Mouse (Mus musculus) leukemia stem cell, adult 10-12 weeks (primary cell): ENCODE data around the gene Myh10. TPM values are rescaled to one million over a fixed set of nuclear protein-coding genes. Genes with fewer than 3 reads are reported as not detected.

Experiments used
- polyA plus RNA-seq: library from polyadenylated mRNA; stranded (reverse); fragments of >175 nt; gene quantifications from 2 replicates; pipeline ENCODE4 v1.2.3, GENCODE M21; 2012; ENCODE audit warnings: low replicate concordance

Gene Myh10
- polyA plus RNA-seq = 30.1 and 60.1 TPM in 2 replicates

DNA sequence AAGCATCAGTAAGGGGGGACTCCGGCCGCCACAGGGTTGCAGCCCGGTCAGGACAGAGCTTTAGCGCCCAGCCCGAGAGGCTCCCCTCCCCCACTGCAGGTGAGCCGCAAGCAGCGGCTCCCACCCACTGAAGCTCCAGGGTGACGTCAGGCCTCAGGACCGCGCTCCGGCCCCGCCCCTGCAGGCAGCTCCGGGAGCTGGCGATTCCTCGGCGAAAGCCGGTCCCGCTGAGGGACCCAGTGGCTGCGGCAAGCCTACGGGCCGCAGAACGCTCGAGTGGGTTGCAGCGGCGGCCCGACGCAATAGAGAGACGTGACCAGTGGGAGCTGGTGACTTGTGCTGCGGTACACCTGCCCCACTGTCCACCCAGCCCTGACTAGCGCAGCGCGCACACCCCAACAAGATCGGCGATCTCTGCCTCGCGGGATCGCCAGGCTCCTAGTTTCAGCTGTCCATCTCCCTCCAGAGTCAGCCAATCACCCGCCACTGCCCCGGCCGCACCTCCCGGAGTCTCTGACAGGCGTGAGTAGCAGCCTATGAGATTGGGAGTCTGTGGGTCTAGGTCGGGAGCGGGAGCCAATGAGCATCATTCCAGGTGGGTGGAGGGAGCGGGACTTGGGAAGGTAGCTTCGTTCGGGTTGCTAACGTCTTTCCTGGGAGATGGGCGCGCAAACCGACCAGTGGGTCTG, at the start of gene Myh10:
Gene Myh10, plus strand, starts transcription at position 239 of the 689 bp plus-strand sequence.

Other genes starting within 250 kb of the Myh10 start
- 0.46 and 0.64 TPM in 2 replicates for gene Pik3r6, start 188.5 kb upstream of the Myh10 start, polyA plus RNA-seq
- not detected in 2 replicates for gene Mfsd6l, start 135.4 kb upstream of the Myh10 start, polyA plus RNA-seq
- gene Ccdc42, start 104.5 kb upstream of the Myh10 start, polyA plus RNA-seq = not detected in 2 replicates
- 50.9 and 83.2 TPM in 2 replicates for gene Ndel1, start 180.3 kb downstream of the Myh10 start, polyA plus RNA-seq
- gene Rnf222, start 197.0 kb downstream of the Myh10 start, polyA plus RNA-seq = 0.11 TPM in 1 of 2 replicates, not detected in the other
- gene Rpl26, start 210.0 kb downstream of the Myh10 start, polyA plus RNA-seq = 24.0 and 24.7 TPM in 2 replicates
- not detected in 2 replicates for gene Odf4, start 235.5 kb downstream of the Myh10 start, polyA plus RNA-seq